Mouse (Mus musculus) ZHBTc4 (cell line): ENCODE results near the gene Egfl7.

ENCODE experiments used
- DNase-seq: peaks from one replicate; pipeline ENCODE4 v3.0.0-alpha.2; 2011; ENCODE audit warnings: low read depth, low spot score

The Egfl7 gene

GRCm38 (mm10) chr2:26593211-26594021, 13.6 kb downstream of the Egfl7 start:
- no peak for DNase-seq

GRCm38 (mm10) chr2:26594022-26594346, 14.2 kb downstream of the Egfl7 start:
- peak; percentile 93 for DNase-seq

GRCm38 (mm10) chr2:26594461-26594933, 14.7 kb downstream of the Egfl7 start:
- DNase-seq, result peak; percentile 60

- DNase-seq, result no peak
Measured at GRCm38 (mm10) chr2:26594934-26595724, 15.3 kb downstream of the Egfl7 start.

GRCm38 (mm10) chr2:26595725-26596435, 16.1 kb downstream of the Egfl7 start:
- DNase-seq, result no peak

GRCm38 (mm10) chr2:26596898-26597297, 17.1 kb downstream of the Egfl7 start:
- DNase-seq, result no peak

- DNase-seq, result no peak
Measured at GRCm38 (mm10) chr2:26597810-26598209, 18.0 kb downstream of the Egfl7 start.

GRCm38 (mm10) chr2:26598462-26598861, 18.6 kb downstream of the Egfl7 start:
- peak; percentile 69 for DNase-seq

GRCm38 (mm10) chr2:26599965-26600364, 20.2 kb downstream of the Egfl7 start:
- no peak for DNase-seq

GRCm38 (mm10) chr2:26600664-26601063, 20.9 kb downstream of the Egfl7 start:
- peak; percentile 76 for DNase-seq

GRCm38 (mm10) chr2:26601595-26601994, 21.8 kb downstream of the Egfl7 start:
- DNase-seq, result no peak

GRCm38 (mm10) chr2:26602631-26603030, 22.8 kb downstream of the Egfl7 start:
- DNase-seq, result no peak

- no peak for DNase-seq
Measured at GRCm38 (mm10) chr2:26603159-26603558, 23.3 kb downstream of the Egfl7 start.

- DNase-seq, result peak; percentile 94
Measured at GRCm38 (mm10) chr2:26603720-26604671, 24.2 kb downstream of the Egfl7 start, which contains the start of gene Agpat2. Gene Agpat2, minus strand, starts transcription at chr2:26604417.

GRCm38 (mm10) chr2:26605331-26605730, 25.5 kb downstream of the Egfl7 start:
- no peak for DNase-seq

GRCm38 (mm10) chr2:26606579-26606978, 26.8 kb downstream of the Egfl7 start:
- DNase-seq, result no peak

GRCm38 (mm10) chr2:26607056-26607910, 27.5 kb downstream of the Egfl7 start:
- no peak for DNase-seq

- DNase-seq, result no peak
Measured at GRCm38 (mm10) chr2:26608781-26609180, 29.0 kb downstream of the Egfl7 start.

- DNase-seq, result no peak
Measured at GRCm38 (mm10) chr2:26609261-26609661, 29.4 kb downstream of the Egfl7 start.

GRCm38 (mm10) chr2:26610526-26610925, 30.7 kb downstream of the Egfl7 start:
- no peak for DNase-seq
